Mouse (Mus musculus): ENCODE results near the gene Gm11114. TPM values are rescaled to one million over a fixed set of nuclear protein-coding genes. Genes with fewer than 3 reads are reported as not detected.

Gene Gm11114
- polyA plus RNA-seq, 1 experiment from 2014 or later, result not detected

GRCm38 (mm10) chr9:85342892-85343785, 30.6 kb downstream of the Gm11114 start:
- Histone ChIP-seq H3K4me3 (replicated peaks; ENCODE audit: low read depth, low read length) (no peak overlapping the region), H3K4me1 (ENCODE audit: control insufficient read depth, insufficient read depth, low read length) (no peaks in the 10 kb centered on the region), H3K9ac (replicated peaks; ENCODE audit: low read length) (no peak overlapping the region), H3K27ac (replicated peaks; ENCODE audit: low read depth, low read length) (no peak overlapping the region), H3K4me2 (ENCODE audit: low read length) (no peak overlapping the region), H3K27me3 (ENCODE audit: control insufficient read depth, insufficient read depth, low read length) (no peaks in the 10 kb centered on the region), H3K9me3 (ENCODE audit: control insufficient read depth, low read length) (no peaks in the 10 kb centered on the region), H3K36me3 (ENCODE audit: control insufficient read depth, insufficient read depth, low read length) (no peaks in the 10 kb centered on the region)
- WGBS, result 92% methylated on average over 8 of the region's 8 CpGs
- DNase-seq (no peak), ATAC-seq (ENCODE audit: low FRiP score, low TSS enrichment) (no peak)

- no peak for DNase-seq
- no peak overlapping the region for H3K27ac ChIP-seq (replicated peaks; ENCODE audit: low read depth, low read length)
- H3K9ac ChIP-seq (replicated peaks; ENCODE audit: low read length), result no peak overlapping the region
- no peak overlapping the region for H3K4me3 ChIP-seq (replicated peaks; ENCODE audit: low read depth, low read length)
- no peaks in the 10 kb centered on the region for H3K36me3 ChIP-seq (ENCODE audit: control insufficient read depth, insufficient read depth, low read length)
- H3K4me2 ChIP-seq (ENCODE audit: low read length), result no peak overlapping the region
- H3K27me3 ChIP-seq (ENCODE audit: control insufficient read depth, insufficient read depth, low read length), result no peaks in the 10 kb centered on the region
- ATAC-seq (ENCODE audit: low FRiP score, low TSS enrichment), result no peak
- WGBS, result 85% methylated on average over 10 of the region's 10 CpGs
- no peaks in the 10 kb centered on the region for H3K4me1 ChIP-seq (ENCODE audit: control insufficient read depth, insufficient read depth, low read length)
- no peaks in the 10 kb centered on the region for H3K9me3 ChIP-seq (ENCODE audit: control insufficient read depth, low read length)
Measured at GRCm38 (mm10) chr9:85347823-85348523, 35.4 kb downstream of the Gm11114 start.

DNA sequence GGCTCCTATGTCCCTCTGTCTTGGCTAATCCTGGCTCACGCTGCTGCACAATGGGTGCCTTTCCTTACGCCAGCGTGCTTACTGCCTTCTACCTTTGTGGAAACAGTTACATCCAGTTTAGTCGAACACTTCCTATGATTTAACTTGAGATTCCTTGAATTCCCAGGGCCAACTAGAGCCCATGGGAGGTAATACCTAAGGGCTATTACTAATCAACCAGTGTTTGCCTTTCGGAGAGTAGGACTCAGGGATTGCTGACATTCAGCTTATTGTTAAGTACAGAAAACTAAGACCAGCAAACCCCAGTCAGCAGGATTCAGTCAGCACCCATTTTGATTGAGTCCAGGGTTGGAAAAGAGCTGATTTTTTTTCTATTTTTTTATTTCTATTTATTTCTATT, 43.0 kb downstream of the Gm11114 start:
- no peaks in the 10 kb centered on the region for H3K36me3 ChIP-seq (ENCODE audit: control insufficient read depth, insufficient read depth, low read length)
- DNase-seq, result no peak
- H3K4me1 ChIP-seq (ENCODE audit: control insufficient read depth, insufficient read depth, low read length), result no peaks in the 10 kb centered on the region
- no peak for ATAC-seq (ENCODE audit: low FRiP score, low TSS enrichment)
- H3K4me3 ChIP-seq (replicated peaks; ENCODE audit: low read depth, low read length), result no peak overlapping the region
- no peaks in the 10 kb centered on the region for H3K27me3 ChIP-seq (ENCODE audit: control insufficient read depth, insufficient read depth, low read length)
- no peaks in the 10 kb centered on the region for H3K9me3 ChIP-seq (ENCODE audit: control insufficient read depth, low read length)
- H3K4me2 ChIP-seq (ENCODE audit: low read length), result no peak overlapping the region
- WGBS, result 72% methylated on average over 5 of the region's 5 CpGs
- H3K9ac ChIP-seq (replicated peaks; ENCODE audit: low read length), result no peak overlapping the region
- no peak overlapping the region for H3K27ac ChIP-seq (replicated peaks; ENCODE audit: low read depth, low read length)

- WGBS, result 91% methylated on average over 7 of the region's 7 CpGs
- no peaks in the 10 kb centered on the region for H3K9me3 ChIP-seq (ENCODE audit: control insufficient read depth, low read length)
- H3K27ac ChIP-seq (replicated peaks; ENCODE audit: low read depth, low read length), result no peak overlapping the region
- DNase-seq (no peak), ATAC-seq (ENCODE audit: low FRiP score, low TSS enrichment) (no peak)
- no peak overlapping the region for H3K4me2 ChIP-seq (ENCODE audit: low read length)
- no peaks in the 10 kb centered on the region for H3K36me3 ChIP-seq (ENCODE audit: control insufficient read depth, insufficient read depth, low read length)
- no peaks in the 10 kb centered on the region for H3K27me3 ChIP-seq (ENCODE audit: control insufficient read depth, insufficient read depth, low read length)
- H3K4me1 ChIP-seq (ENCODE audit: control insufficient read depth, insufficient read depth, low read length), result no peaks in the 10 kb centered on the region
- H3K4me3 ChIP-seq (replicated peaks; ENCODE audit: low read depth, low read length), result no peak overlapping the region
- H3K9ac ChIP-seq (replicated peaks; ENCODE audit: low read length), result no peak overlapping the region
Measured at GRCm38 (mm10) chr9:85357154-85357860, 44.7 kb downstream of the Gm11114 start.

Other genes starting within 250 kb of the Gm11114 start
- gene Tent5a, start 14.6 kb downstream of the Gm11114 start, polyA plus RNA-seq (2014; fragmentation: Nextera tagmentation; extraction: Ambion mirVana), result 5.0 and 5.3 TPM in 2 replicates

Data from midbrain, embryonic 14.5 days (tissue).